Mouse (Mus musculus) hindbrain, embryonic 15.5 days (tissue): Measurements from ENCODE around the gene Csdc2. TPM values are rescaled to one million over a fixed set of nuclear protein-coding genes. Genes with fewer than 3 reads are reported as not detected.
A peak's percentile ranks its signal among the peaks of the same experiment; 100 is the strongest.

ENCODE experiments used
- ATAC-seq: fragments of 200-750 bp; cut with Nextera tagmentation; 2 replicates; pipeline ENCODE4 v1.8.0; 2017; ENCODE audit warnings: low read depth, moderate number of reproducible peaks, moderate TSS enrichment; ENCODE audit not compliant: low FRiP score
- H3K27ac ChIP-seq: fragments of 300-500 bp; sonication (generic); replicated peaks from 2 replicates; pipeline ENCODE4 v1.5.1; 2015; ENCODE audit warnings: mild to moderate bottlenecking, inconsistent platforms
- H3K27me3 ChIP-seq: fragments of 300-500 bp; sonication (generic); 2 replicates; pipeline ENCODE4 v1.6.1; 2015; ENCODE audit warnings: control low read depth, inconsistent platforms
- H3K36me3 ChIP-seq: fragments of 300-500 bp; sonication (generic); 2 replicates; pipeline ENCODE4 v1.6.1; 2015; ENCODE audit warnings: control low read depth, inconsistent platforms
- H3K4me1 ChIP-seq: fragments of 300-500 bp; sonication (generic); replicated peaks from 2 replicates; pipeline ENCODE4 v1.6.1; 2015; ENCODE audit warnings: control low read depth, inconsistent platforms
- H3K4me2 ChIP-seq: fragments of 300-500 bp; sonication (generic); 2 replicates; pipeline ENCODE4 v1.6.1; 2015; ENCODE audit warnings: moderate library complexity, mild to moderate bottlenecking, inconsistent platforms
- H3K4me3 ChIP-seq: fragments of 300-500 bp; sonication (generic); 2 replicates; pipeline ENCODE4 v1.5.1; 2015; ENCODE audit warnings: mild to moderate bottlenecking, inconsistent platforms
- H3K9ac ChIP-seq: fragments of 300-500 bp; sonication (generic); 2 replicates; pipeline ENCODE4 v1.6.1; 2015; ENCODE audit warnings: inconsistent platforms
- H3K9me3 ChIP-seq: fragments of 300-500 bp; sonication (generic); 2 replicates; pipeline ENCODE4 v1.6.1; 2016; ENCODE audit warnings: control low read depth, inconsistent platforms
- WGBS: fragments of 180-500 bp; shearing (Covaris S2); methylation state at CpG from one replicate; pipeline ENCODE4 v1.1.7; 2015; 5-methylcytosine and 5-hydroxymethylcytosine counted together
- polyA plus RNA-seq: library from polyadenylated mRNA; unstranded; fragments of >200 nt; fragmentation: Nextera tagmentation; extraction: Ambion mirVana; gene quantifications from 2 replicates; pipeline ENCODE4 v1.2.1, GENCODE M21; 2015

The Csdc2 gene
- polyA plus RNA-seq, 1 experiment from 2014 or later = 253 TPM

GRCm38 (mm10) chr15:81912498-81912897 is 24.1 kb upstream of the Csdc2 start:
- ATAC-seq = no peak

GRCm38 (mm10) chr15:81914668-81915067 is 21.9 kb upstream of the Csdc2 start:
- Histone ChIP-seq H3K9ac (no peak overlapping the region), H3K36me3 (peaks cover 64% of the 10 kb centered on the region), H3K27me3 (no peaks in the 10 kb centered on the region), H3K27ac (no peak overlapping the region), H3K4me1 (0 out of 2 replicates have a peak, but pooled peaks cover 7% of the 10 kb centered on the region), H3K4me2 (no peak overlapping the region), H3K4me3 (no peak overlapping the region), H3K9me3 (no peaks in the 10 kb centered on the region)
- WGBS = 93% methylated on average over 5 of the region's 5 CpGs
- no peak for ATAC-seq

More at GRCm38 (mm10) chr15:81912498-81912897, 24.1 kb upstream of the Csdc2 start:
- H3K9me3 ChIP-seq = no peaks in the 10 kb centered on the region
- peaks cover 83% of the 10 kb centered on the region for H3K36me3 ChIP-seq
- WGBS = 80% methylated on average over 2 of the region's 2 CpGs
- H3K4me1 ChIP-seq = no peaks in the 10 kb centered on the region
- no peak overlapping the region for H3K4me3 ChIP-seq
- no peak overlapping the region for H3K27ac ChIP-seq
- H3K9ac ChIP-seq = no peak overlapping the region
- no peaks in the 10 kb centered on the region for H3K27me3 ChIP-seq
- no peak overlapping the region for H3K4me2 ChIP-seq

GRCm38 (mm10) chr15:81915663-81916062 is 20.9 kb upstream of the Csdc2 start:
- peaks cover 56% of the 10 kb centered on the region for H3K36me3 ChIP-seq

GRCm38 (mm10) chr15:81917201-81917600 is 19.4 kb upstream of the Csdc2 start:
- Histone ChIP-seq H3K27me3 (no peaks in the 10 kb centered on the region), H3K4me3 (no peak overlapping the region), H3K4me1 (0 out of 2 replicates have a peak, but pooled peaks cover 11% of the 10 kb centered on the region), H3K4me2 (no peak overlapping the region), H3K27ac (no peak overlapping the region), H3K36me3 (peaks cover 41% of the 10 kb centered on the region), H3K9ac (no peak overlapping the region), H3K9me3 (no peaks in the 10 kb centered on the region)
- WGBS = 87% methylated on average over 12 of the region's 12 CpGs
- no peak for ATAC-seq

More at GRCm38 (mm10) chr15:81915663-81916062, 20.9 kb upstream of the Csdc2 start:
- 85% methylated on average over 5 of the region's 5 CpGs for WGBS
- no peak overlapping the region for H3K4me2 ChIP-seq
- H3K9ac ChIP-seq = no peak overlapping the region
- H3K9me3 ChIP-seq = no peaks in the 10 kb centered on the region
- no peak overlapping the region for H3K27ac ChIP-seq
- 0 out of 2 replicates have a peak, but pooled peaks cover 7% of the 10 kb centered on the region for H3K4me1 ChIP-seq
- no peak overlapping the region for H3K4me3 ChIP-seq
- no peak for ATAC-seq
- H3K27me3 ChIP-seq = no peaks in the 10 kb centered on the region

GRCm38 (mm10) chr15:81917621-81918463 is 18.7 kb upstream of the Csdc2 start:
- Histone ChIP-seq H3K4me2 (no peak overlapping the region), H3K27me3 (no peaks in the 10 kb centered on the region), H3K36me3 (peaks cover 35% of the 10 kb centered on the region), H3K4me3 (no peak overlapping the region), H3K9me3 (no peaks in the 10 kb centered on the region), H3K4me1 (0 out of 2 replicates have a peak, but pooled peaks cover 15% of the 10 kb centered on the region), H3K27ac (no peak overlapping the region), H3K9ac (no peak overlapping the region)
- no peak for ATAC-seq
- 60% methylated on average over 6 of the region's 6 CpGs for WGBS

- Histone ChIP-seq H3K36me3 (peaks cover 23% of the 10 kb centered on the region), H3K4me3 (no peak overlapping the region), H3K9me3 (no peaks in the 10 kb centered on the region), H3K27me3 (no peaks in the 10 kb centered on the region), H3K9ac (no peak overlapping the region), H3K4me2 (no peak overlapping the region), H3K27ac (no peak overlapping the region), H3K4me1 (peaks cover 25% of the 10 kb centered on the region)
- 84% methylated on average over 5 of the region's 5 CpGs for WGBS
- no peak for ATAC-seq
These were observed 17.5 kb upstream of the Csdc2 start for GRCm38 (mm10) chr15:81919062-81919461.

- 74% methylated on average over 10 of the region's 10 CpGs for WGBS
- no peak overlapping the region for H3K4me3 ChIP-seq
- H3K4me2 ChIP-seq = no peak overlapping the region
- H3K9ac ChIP-seq = no peak overlapping the region
- H3K9me3 ChIP-seq = no peaks in the 10 kb centered on the region
- peak; percentile 59 for ATAC-seq
- H3K27ac ChIP-seq = peak overlapping the region; percentile 43
- H3K27me3 ChIP-seq = no peaks in the 10 kb centered on the region
- peaks cover 7% of the 10 kb centered on the region for H3K36me3 ChIP-seq
- H3K4me1 ChIP-seq = peaks cover 41% of the 10 kb centered on the region
These were observed 15.9 kb upstream of the Csdc2 start for GRCm38 (mm10) chr15:81920546-81921217.

GRCm38 (mm10) chr15:81921255-81921654 is 15.3 kb upstream of the Csdc2 start:
- Histone ChIP-seq H3K4me3 (no peak overlapping the region), H3K36me3 (peaks cover 1% of the 10 kb centered on the region), H3K9ac (no peak overlapping the region), H3K4me2 (no peak overlapping the region), H3K9me3 (no peaks in the 10 kb centered on the region), H3K27ac (peak overlapping the region; percentile 43), H3K27me3 (no peaks in the 10 kb centered on the region), H3K4me1 (peaks cover 41% of the 10 kb centered on the region)
- WGBS = 71% methylated on average over 5 of the region's 5 CpGs
- ATAC-seq = no peak

- H3K27me3 ChIP-seq = no peaks in the 10 kb centered on the region
- peak overlapping the region; percentile 83 for H3K4me2 ChIP-seq
- WGBS = 85% methylated on average over 11 of the region's 11 CpGs
- peak overlapping the region; percentile 59; the same call in 1 of the 2 replicates for H3K9ac ChIP-seq
- H3K4me1 ChIP-seq = peaks cover 39% of the 10 kb centered on the region
- H3K27ac ChIP-seq = no peak overlapping the region
- ATAC-seq = no peak
- H3K9me3 ChIP-seq = no peaks in the 10 kb centered on the region
- no peaks in the 10 kb centered on the region for H3K36me3 ChIP-seq
- peak overlapping the region; percentile 62 for H3K4me3 ChIP-seq
These were observed 11.6 kb upstream of the Csdc2 start for GRCm38 (mm10) chr15:81924933-81925332.

- Histone ChIP-seq H3K9ac (peak within 1 kb of the TSS; percentile 59), H3K4me1 (peaks cover 39% of the 10 kb centered on the region), H3K27me3 (no peaks in the 10 kb centered on the region), H3K9me3 (no peaks in the 10 kb centered on the region), H3K4me2 (peak within 1 kb of the TSS; percentile 83), H3K4me3 (peak within 1 kb of the TSS; percentile 62), H3K36me3 (no peaks in the 10 kb centered on the region), H3K27ac (peak within 1 kb of the TSS; percentile 86)
- WGBS = under 1% methylated on average over 52 of the region's 54 CpGs
- peak; percentile 96 for ATAC-seq
These were observed 10.7 kb upstream of the Csdc2 start, which contains the start of gene Polr3h for GRCm38 (mm10) chr15:81925760-81926445. Gene Polr3h, minus strand, starts transcription at chr15:81926240.

GRCm38 (mm10) chr15:81926446-81926822 is 10.1 kb upstream of the Csdc2 start:
- WGBS = 30% methylated on average over 9 of the region's 9 CpGs
- H3K4me1 ChIP-seq = peaks cover 39% of the 10 kb centered on the region
- no peaks in the 10 kb centered on the region for H3K27me3 ChIP-seq
- H3K4me3 ChIP-seq = peak overlapping the region; percentile 62
- H3K9ac ChIP-seq = no peak overlapping the region
- no peak for ATAC-seq
- peak overlapping the region; percentile 83 for H3K4me2 ChIP-seq
- no peaks in the 10 kb centered on the region for H3K36me3 ChIP-seq
- H3K27ac ChIP-seq = peak overlapping the region; percentile 86
- no peaks in the 10 kb centered on the region for H3K9me3 ChIP-seq
